Mouse (Mus musculus) liver, embryonic 15.5 days (tissue): Measurements from ENCODE around the gene Il12a. TPM values are rescaled to one million over a fixed set of nuclear protein-coding genes. Genes with fewer than 3 reads are reported as not detected.
A peak's percentile ranks its signal among the peaks of the same experiment; 100 is the strongest.

ENCODE experiments used
- ATAC-seq: fragments of 200-750 bp; cut with Nextera tagmentation; 2 replicates; pipeline ENCODE4 v1.8.0; 2017; ENCODE audit warnings: moderate number of reproducible peaks, mild to moderate bottlenecking, moderate library complexity; ENCODE audit not compliant: insufficient read depth
- H3K27ac ChIP-seq: fragments of 300-500 bp; sonication (generic); replicated peaks from 2 replicates; pipeline ENCODE4 v1.5.1; 2015; ENCODE audit warnings: mild to moderate bottlenecking, inconsistent platforms
- H3K27me3 ChIP-seq: fragments of 300-500 bp; sonication (generic); 2 replicates; pipeline ENCODE4 v1.6.1; 2015; ENCODE audit warnings: mild to moderate bottlenecking, inconsistent platforms
- H3K36me3 ChIP-seq: fragments of 300-500 bp; sonication (generic); replicated peaks from 2 replicates; pipeline ENCODE4 v1.6.1; 2015; ENCODE audit warnings: moderate library complexity, mild to moderate bottlenecking, inconsistent platforms
- H3K4me1 ChIP-seq: fragments of 300-500 bp; sonication (generic); replicated peaks from 2 replicates; pipeline ENCODE4 v1.6.1; 2015; ENCODE audit warnings: inconsistent platforms
- H3K4me2 ChIP-seq: fragments of 300-500 bp; sonication (generic); 2 replicates; pipeline ENCODE4 v1.6.1; 2015; ENCODE audit warnings: moderate library complexity, mild to moderate bottlenecking, inconsistent platforms
- H3K4me3 ChIP-seq: fragments of 300-500 bp; sonication (generic); replicated peaks from 2 replicates; pipeline ENCODE4 v1.5.1; 2015; ENCODE audit warnings: mild to moderate bottlenecking, inconsistent platforms
- H3K9ac ChIP-seq: fragments of 300-500 bp; sonication (generic); 2 replicates; pipeline ENCODE4 v1.6.1; 2015; ENCODE audit warnings: moderate library complexity, mild to moderate bottlenecking, inconsistent platforms
- H3K9me3 ChIP-seq: fragments of 300-500 bp; sonication (generic); replicated peaks from 2 replicates; pipeline ENCODE4 v1.6.1; 2016; ENCODE audit warnings: inconsistent platforms
- WGBS: fragments of 180-500 bp; shearing (Covaris S2); methylation state at CpG from one replicate; pipeline ENCODE4 v1.1.7; 2015; ENCODE audit warnings: mixed read lengths; ENCODE audit not compliant: insufficient replicate concordance; 5-methylcytosine and 5-hydroxymethylcytosine counted together
- polyA plus RNA-seq: library from polyadenylated mRNA; unstranded; fragments of >200 nt; fragmentation: Nextera tagmentation; extraction: Ambion mirVana; gene quantifications from 2 replicates; pipeline ENCODE4 v1.2.1, GENCODE M21; 2015

Il12a gene
- polyA plus RNA-seq, 1 experiment from 2014 or later = 1.6 TPM

GRCm38 (mm10) chr3:68666377-68666776, 24.1 kb upstream of the Il12a start:
- H3K4me2 ChIP-seq = no peak overlapping the region
- no peak for ATAC-seq
- WGBS = 60% methylated on average over 7 of the region's 7 CpGs
- H3K27me3 ChIP-seq = no peaks in the 10 kb centered on the region
- H3K4me3 ChIP-seq = no peak overlapping the region
- no peak overlapping the region for H3K27ac ChIP-seq
- H3K9ac ChIP-seq = no peak overlapping the region
- no peaks in the 10 kb centered on the region for H3K4me1 ChIP-seq
- no peaks in the 10 kb centered on the region for H3K36me3 ChIP-seq
- H3K9me3 ChIP-seq = no peaks in the 10 kb centered on the region

GRCm38 (mm10) chr3:68667852-68668251, 22.6 kb upstream of the Il12a start:
- H3K4me3 ChIP-seq = no peak overlapping the region
- WGBS = 69% methylated on average over 1 of the region's 1 CpGs
- no peak for ATAC-seq

GRCm38 (mm10) chr3:68669418-68669974, 20.9 kb upstream of the Il12a start:
- no peak overlapping the region for H3K4me3 ChIP-seq
- H3K4me1 ChIP-seq = no peaks in the 10 kb centered on the region
- H3K27me3 ChIP-seq = no peaks in the 10 kb centered on the region
- H3K9ac ChIP-seq = no peak overlapping the region
- 49% methylated on average over 5 of the region's 5 CpGs for WGBS
- no peak overlapping the region for H3K27ac ChIP-seq
- H3K4me2 ChIP-seq = no peak overlapping the region
- H3K9me3 ChIP-seq = no peaks in the 10 kb centered on the region
- no peaks in the 10 kb centered on the region for H3K36me3 ChIP-seq
- ATAC-seq = no peak

More at GRCm38 (mm10) chr3:68667852-68668251, 22.6 kb upstream of the Il12a start:
- H3K36me3 ChIP-seq = no peaks in the 10 kb centered on the region
- H3K9ac ChIP-seq = no peak overlapping the region
- no peaks in the 10 kb centered on the region for H3K9me3 ChIP-seq
- no peak overlapping the region for H3K27ac ChIP-seq
- no peaks in the 10 kb centered on the region for H3K4me1 ChIP-seq
- H3K27me3 ChIP-seq = no peaks in the 10 kb centered on the region
- no peak overlapping the region for H3K4me2 ChIP-seq

- H3K27me3 ChIP-seq = no peaks in the 10 kb centered on the region
- no peak overlapping the region for H3K9ac ChIP-seq
- no peak overlapping the region for H3K4me3 ChIP-seq
- no peaks in the 10 kb centered on the region for H3K36me3 ChIP-seq
- no peak overlapping the region for H3K27ac ChIP-seq
- no peak overlapping the region for H3K4me2 ChIP-seq
- no peaks in the 10 kb centered on the region for H3K9me3 ChIP-seq
- WGBS = 74% methylated on average over 2 of the region's 2 CpGs
- no peak for ATAC-seq
- H3K4me1 ChIP-seq = peaks cover 11% of the 10 kb centered on the region
Measured at GRCm38 (mm10) chr3:68674721-68675120, 15.7 kb upstream of the Il12a start.

GRCm38 (mm10) chr3:68675216-68675835, 15.1 kb upstream of the Il12a start:
- Histone ChIP-seq H3K36me3 (no peaks in the 10 kb centered on the region), H3K9ac (no peak overlapping the region), H3K27me3 (no peaks in the 10 kb centered on the region), H3K4me3 (no peak overlapping the region), H3K9me3 (no peaks in the 10 kb centered on the region), H3K27ac (no peak overlapping the region), H3K4me1 (peaks cover 11% of the 10 kb centered on the region), H3K4me2 (no peak overlapping the region)
- WGBS = 66% methylated on average over 12 of the region's 12 CpGs
- no peak for ATAC-seq

- ATAC-seq = no peak
- Histone ChIP-seq H3K9me3 (no peaks in the 10 kb centered on the region), H3K27me3 (no peaks in the 10 kb centered on the region), H3K4me3 (no peak overlapping the region), H3K9ac (no peak overlapping the region), H3K4me1 (peaks cover 11% of the 10 kb centered on the region), H3K36me3 (no peaks in the 10 kb centered on the region), H3K27ac (no peak overlapping the region), H3K4me2 (peak overlapping the region; percentile 56)
- 36% methylated on average over 10 of the region's 10 CpGs for WGBS
Measured at GRCm38 (mm10) chr3:68675980-68676678, 14.3 kb upstream of the Il12a start.

GRCm38 (mm10) chr3:68676831-68677303, 13.6 kb upstream of the Il12a start:
- Histone ChIP-seq H3K4me3 (peak overlapping the region; percentile 26; the same call in 1 of the 2 replicates), H3K9ac (no peak overlapping the region)

GRCm38 (mm10) chr3:68678805-68679585, 11.4 kb upstream of the Il12a start:
- Histone ChIP-seq H3K36me3 (no peaks in the 10 kb centered on the region), H3K9ac (no peak overlapping the region), H3K27me3 (no peaks in the 10 kb centered on the region), H3K27ac (no peak overlapping the region), H3K4me3 (no peak overlapping the region), H3K4me2 (no peak overlapping the region), H3K4me1 (peaks cover 11% of the 10 kb centered on the region), H3K9me3 (no peaks in the 10 kb centered on the region)
- 41% methylated on average over 9 of the region's 9 CpGs for WGBS
- ATAC-seq = no peak

More at GRCm38 (mm10) chr3:68676831-68677303, 13.6 kb upstream of the Il12a start:
- no peaks in the 10 kb centered on the region for H3K27me3 ChIP-seq
- H3K4me2 ChIP-seq = peak overlapping the region; percentile 56
- no peaks in the 10 kb centered on the region for H3K36me3 ChIP-seq
- WGBS = 6% methylated on average over 17 of the region's 17 CpGs
- ATAC-seq = peak; percentile 44; the same call in 1 of the 2 replicates
- H3K4me1 ChIP-seq = peaks cover 11% of the 10 kb centered on the region
- H3K27ac ChIP-seq = peak overlapping the region; percentile 59; the same call in 1 of the 2 replicates
- H3K9me3 ChIP-seq = no peaks in the 10 kb centered on the region

GRCm38 (mm10) chr3:68683579-68683978, 6.9 kb upstream of the Il12a start:
- Histone ChIP-seq H3K4me1 (no peaks in the 10 kb centered on the region; the same call in 1 of the 2 replicates), H3K27ac (no peak overlapping the region), H3K9ac (no peak overlapping the region), H3K27me3 (no peaks in the 10 kb centered on the region), H3K9me3 (no peaks in the 10 kb centered on the region), H3K4me3 (no peak overlapping the region), H3K4me2 (no peak overlapping the region), H3K36me3 (no peaks in the 10 kb centered on the region)
- 13% methylated on average over 2 of the region's 2 CpGs for WGBS
- no peak for ATAC-seq

GRCm38 (mm10) chr3:68684207-68684606, 6.2 kb upstream of the Il12a start:
- H3K4me1 ChIP-seq = no peaks in the 10 kb centered on the region
- H3K9ac ChIP-seq = no peak overlapping the region
- H3K27ac ChIP-seq = no peak overlapping the region
- WGBS = 70% methylated on average over 1 of the region's 1 CpGs
- H3K4me2 ChIP-seq = no peak overlapping the region
- H3K36me3 ChIP-seq = no peaks in the 10 kb centered on the region
- H3K27me3 ChIP-seq = no peaks in the 10 kb centered on the region
- no peaks in the 10 kb centered on the region for H3K9me3 ChIP-seq
- H3K4me3 ChIP-seq = no peak overlapping the region
- no peak for ATAC-seq
